Mouse (Mus musculus) liver, embryonic 14 days (tissue): ENCODE data around the gene Jam2. TPM values are rescaled to one million over a fixed set of nuclear protein-coding genes. Genes with fewer than 3 reads are reported as not detected.

Source experiments
- polyA plus RNA-seq: library from polyadenylated mRNA; depleted of rRNA; stranded (reverse); fragments of >200 nt; gene quantifications from 2 replicates; pipeline ENCODE4 v1.2.3, GENCODE M21; 2012; rRNA removed

Jam2 gene
- 0.77 and 0.82 TPM in 2 replicates for polyA plus RNA-seq

GRCm38 (mm10) chr16:84774003-84774703 lies at the start of gene Jam2:
TSS of gene Jam2 (plus strand) at chr16:84774123.

GRCm38 (mm10) chr16:84735166-84736105 lies 38.5 kb upstream of the Jam2 start, which contains the start of gene Mrpl39:
TSS of gene Mrpl39 (minus strand) at chr16:84735742.

DNA sequence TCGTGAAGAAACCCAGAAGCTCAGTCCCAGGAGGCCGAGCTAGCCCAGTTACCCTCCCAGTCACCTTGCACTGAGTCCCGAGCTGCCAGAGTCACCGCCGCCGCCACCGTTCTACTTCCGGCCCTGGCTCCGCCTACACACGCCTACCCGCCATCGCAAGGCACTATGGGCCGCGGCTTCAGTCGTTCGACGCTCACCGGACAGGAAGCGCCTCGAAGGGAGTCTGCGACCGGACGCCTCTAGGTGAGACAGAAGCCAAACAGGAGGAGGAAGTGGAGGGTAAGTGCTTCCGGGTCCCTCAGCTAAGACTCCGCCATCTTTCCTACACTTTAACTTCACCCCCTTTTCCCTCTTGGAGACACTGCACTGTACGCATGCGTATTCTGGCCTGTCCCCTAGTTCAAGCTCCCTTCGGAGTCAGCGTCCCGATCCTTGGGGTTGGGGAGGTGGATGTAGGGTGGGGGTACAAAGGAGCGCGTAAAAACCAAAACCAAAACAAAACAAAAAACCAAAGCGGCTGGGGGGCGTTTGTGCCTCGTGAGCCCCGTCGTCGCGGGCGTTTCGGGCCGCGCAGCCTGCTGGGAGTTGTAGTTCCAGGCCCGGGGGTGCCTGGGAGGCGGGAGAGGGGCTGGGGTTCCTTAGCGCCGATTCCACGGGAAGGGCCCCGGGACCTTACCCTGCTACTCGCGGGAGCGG lies 61.0 kb downstream of the Jam2 start, which contains the start of gene Gabpa:
Gene Gabpa (plus strand): TSS at position 181 of the 696 bp plus-strand sequence.

GRCm38 (mm10) chr16:84835441-84835822 lies 61.5 kb downstream of the Jam2 start, which contains the start of gene Atp5j:
TSS of gene Atp5j (minus strand) at chr16:84835625.

Other genes starting within 250 kb of the Jam2 start
- 17.4 and 22.1 TPM in 2 replicates for gene Mrpl39, start 38.4 kb upstream of the Jam2 start, polyA plus RNA-seq
- 11.9 and 14.0 TPM in 2 replicates for gene Gabpa, start 60.8 kb downstream of the Jam2 start, polyA plus RNA-seq
- 180 and 184 TPM in 2 replicates for gene Atp5j, start 61.5 kb downstream of the Jam2 start, polyA plus RNA-seq